Mouse (Mus musculus): Measurements from ENCODE around the gene Dmd.

DNA sequence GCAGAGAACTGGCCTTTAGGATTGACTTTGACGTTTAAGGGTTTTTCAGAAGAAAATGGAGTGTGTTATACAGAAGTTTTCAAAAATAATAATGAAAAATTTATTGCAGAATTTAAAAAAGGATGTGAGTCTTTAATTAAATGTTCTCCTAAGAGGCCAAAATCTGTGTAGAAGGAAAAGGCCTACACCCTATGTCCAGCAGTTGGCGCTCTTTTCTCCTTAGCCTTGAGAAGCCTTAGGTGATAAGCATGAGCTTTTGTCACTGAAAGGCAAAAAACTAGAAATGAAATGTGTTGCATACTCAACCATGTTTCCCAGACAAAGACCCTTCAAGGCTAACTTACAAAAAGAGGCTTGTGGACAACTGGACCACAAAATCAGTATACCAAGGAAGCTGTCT lies 2222.6 kb downstream of the Dmd start:
- no peak for TF ChIP-seq GATA1 (IDR thresholded peaks at IDR 0.05; ENCODE audit: borderline replicate concordance, low read length)
- no peak for TF ChIP-seq FLI1 (IDR thresholded peaks at IDR 0.05; ENCODE audit: low read length)
